Mouse (Mus musculus): ENCODE data around the gene Tnrc6a. TPM values are rescaled to one million over a fixed set of nuclear protein-coding genes. Genes with fewer than 3 reads are reported as not detected.

The Tnrc6a gene
- polyA plus RNA-seq, 1 experiment = 19.8 TPM

DNA sequence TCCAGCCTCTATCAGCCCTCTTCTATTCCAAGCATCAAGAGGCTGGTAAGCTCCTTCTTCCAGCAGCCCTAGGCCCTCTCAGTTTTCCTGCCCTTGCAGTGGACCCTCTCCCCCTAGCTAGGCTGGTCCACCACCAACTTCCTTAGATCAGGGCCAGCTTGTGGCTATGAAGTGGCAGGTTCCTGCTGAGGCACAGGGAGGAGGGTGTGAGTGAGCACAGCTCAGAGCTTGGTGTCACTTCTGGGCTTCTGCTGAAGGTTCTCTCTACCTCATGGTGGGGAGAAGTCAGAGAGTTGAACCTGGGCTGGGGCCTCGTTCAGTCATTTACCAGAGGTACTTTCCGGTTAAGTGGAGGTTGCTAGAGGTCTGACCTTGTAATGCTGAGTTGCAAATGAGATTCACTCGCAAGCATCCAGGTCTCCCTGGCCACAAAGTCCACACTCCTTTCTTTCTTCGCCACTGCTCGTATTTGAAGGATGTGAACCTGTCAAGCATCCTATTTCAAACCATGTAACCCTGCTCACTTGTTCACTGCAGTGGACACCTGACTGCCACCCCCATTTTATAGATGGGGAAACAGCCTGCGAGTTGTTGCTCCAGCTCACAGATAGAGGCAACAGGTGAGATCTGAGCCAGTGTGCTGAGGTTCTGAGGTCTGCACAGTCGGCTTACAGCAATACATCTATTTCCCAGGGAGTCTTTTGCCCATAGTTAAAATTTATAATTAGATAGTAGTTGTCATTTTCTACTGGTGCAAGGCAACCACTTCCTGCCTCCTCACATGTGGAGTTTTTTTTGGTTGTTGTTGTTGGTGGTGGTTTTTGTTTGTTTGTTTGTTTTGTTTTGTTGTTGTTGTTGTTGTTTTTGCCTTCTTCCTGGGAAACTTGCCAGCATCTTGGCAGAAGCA lies 94.0 kb downstream of the Tnrc6a start:
- H3K27ac ChIP-seq (replicated peaks; ENCODE audit: low read depth, low read length) = no peak overlapping the region
- H3K4me1 ChIP-seq (ENCODE audit: control insufficient read depth, insufficient read depth, insufficient read length, low read length) = peaks cover 4% of the 10 kb centered on the region
- H3K4me3 ChIP-seq (ENCODE audit: insufficient read depth, low read depth, low read length) = no peak overlapping the region

DNA sequence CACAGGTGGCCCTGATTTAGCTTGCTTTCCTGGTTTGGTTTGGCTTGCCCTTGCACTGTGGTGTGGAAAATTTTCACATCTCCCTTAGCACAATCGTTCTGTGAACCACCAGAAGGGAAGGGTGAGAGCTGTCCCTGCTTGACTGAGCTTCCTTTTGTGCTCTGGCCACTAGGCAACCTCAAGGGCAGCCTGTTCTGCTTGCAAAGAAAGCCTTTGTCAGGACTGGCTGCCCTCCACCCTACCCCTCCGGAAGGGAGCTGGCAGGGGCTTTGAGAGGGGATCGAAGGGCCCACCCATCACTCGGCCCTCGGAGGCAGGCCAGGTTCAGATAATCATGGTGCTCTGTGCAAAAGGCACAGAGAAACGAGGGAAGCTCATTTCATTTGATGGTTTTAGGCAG lies 94.9 kb downstream of the Tnrc6a start:
- H3K4me1 ChIP-seq (ENCODE audit: control insufficient read depth, insufficient read depth, insufficient read length, low read length) = peaks cover 4% of the 10 kb centered on the region
- no peak overlapping the region for H3K4me3 ChIP-seq (ENCODE audit: insufficient read depth, low read depth, low read length)
- no peak overlapping the region for H3K27ac ChIP-seq (replicated peaks; ENCODE audit: low read depth, low read length)

DNA sequence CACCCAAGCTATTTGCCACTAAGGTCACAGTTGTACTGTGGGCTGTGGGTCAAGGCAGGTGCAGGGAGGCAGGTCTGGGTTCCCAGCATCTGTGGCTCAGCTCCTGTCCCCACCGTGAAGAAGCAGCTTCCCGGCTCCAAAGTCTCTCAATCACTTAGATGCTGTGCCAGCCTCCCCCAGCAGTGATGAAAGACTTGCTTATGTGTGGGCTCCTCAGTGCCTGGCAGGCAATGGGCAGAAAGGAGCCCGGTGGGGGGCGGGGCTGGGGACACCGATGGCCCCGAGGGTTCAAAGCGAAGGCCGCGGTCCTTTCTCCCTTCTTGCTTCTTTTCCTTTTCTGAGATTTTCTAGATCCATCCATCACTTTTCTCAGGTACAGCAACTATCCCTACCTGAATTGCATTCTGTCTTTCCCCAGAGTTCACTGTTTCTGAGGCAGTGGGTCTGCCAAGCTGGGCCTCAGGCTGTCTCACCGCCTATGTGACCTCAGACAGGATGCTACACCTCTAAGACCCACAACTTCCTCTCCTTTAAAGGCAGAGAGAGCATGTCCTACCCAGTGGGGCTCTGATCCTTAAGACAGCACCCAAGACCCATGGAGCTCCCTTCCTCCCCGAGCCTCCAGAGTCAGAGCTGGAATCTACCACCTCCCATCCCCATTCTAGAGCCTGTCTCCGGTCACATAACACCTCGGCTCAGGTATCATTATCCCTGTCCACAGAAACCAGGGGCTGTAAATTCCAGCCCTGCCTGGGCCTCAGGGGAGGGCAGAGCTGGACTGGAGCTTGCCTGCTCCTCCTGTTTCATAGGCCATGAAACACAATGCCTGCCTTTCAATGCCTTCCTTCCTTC lies 96.3 kb downstream of the Tnrc6a start:
- Histone ChIP-seq H3K4me1 (ENCODE audit: control insufficient read depth, insufficient read depth, insufficient read length, low read length) (peaks cover 4% of the 10 kb centered on the region; the same call in 1 of the 2 replicates), H3K4me3 (ENCODE audit: insufficient read depth, low read depth, low read length) (no peak overlapping the region), H3K27ac (replicated peaks; ENCODE audit: low read depth, low read length) (no peak overlapping the region)

DNA sequence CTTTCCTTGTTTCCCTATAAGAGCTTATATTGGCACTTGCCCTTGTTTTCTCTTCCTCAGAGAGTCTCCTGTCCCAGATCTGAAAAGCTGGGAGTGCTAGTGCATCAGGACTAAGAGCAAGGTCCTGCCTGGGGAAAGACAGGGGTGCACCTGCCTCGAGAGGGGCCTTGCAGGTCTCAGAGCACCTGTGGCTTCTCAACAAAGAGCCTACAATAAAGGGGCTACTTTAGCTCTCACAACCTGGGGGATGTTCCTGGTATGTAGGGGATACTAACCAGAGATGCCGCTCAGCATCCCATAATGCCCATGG lies 96.9 kb downstream of the Tnrc6a start:
- Histone ChIP-seq H3K4me1 (ENCODE audit: control insufficient read depth, insufficient read depth, insufficient read length, low read length) (peaks cover 4% of the 10 kb centered on the region; the same call in 1 of the 2 replicates), H3K4me3 (ENCODE audit: insufficient read depth, low read depth, low read length) (no peak overlapping the region)

DNA sequence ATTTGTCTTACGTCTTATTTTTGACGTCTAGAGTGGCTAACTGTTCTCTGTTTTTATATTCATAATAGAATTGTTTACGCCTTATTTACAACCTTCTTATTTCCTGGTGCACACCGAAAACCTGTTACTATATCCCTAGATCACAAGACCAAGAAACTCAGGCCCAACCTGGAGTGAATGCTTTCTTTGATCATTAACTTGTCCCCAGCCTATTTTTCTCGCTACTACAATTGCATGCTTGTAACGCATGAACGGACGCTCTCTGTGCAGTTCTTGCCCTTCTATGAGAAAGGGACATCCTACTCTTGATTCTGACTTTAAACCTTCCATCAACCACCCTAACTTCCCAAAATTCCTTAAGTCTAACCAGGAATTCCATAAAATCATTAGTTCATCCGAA lies 100.4 kb downstream of the Tnrc6a start:
- Histone ChIP-seq H3K27ac (replicated peaks; ENCODE audit: low read depth, low read length) (no peak overlapping the region), H3K4me3 (ENCODE audit: insufficient read depth, low read depth, low read length) (no peak overlapping the region), H3K4me1 (ENCODE audit: control insufficient read depth, insufficient read depth, insufficient read length, low read length) (peaks cover 4% of the 10 kb centered on the region; the same call in 1 of the 2 replicates)

More for the DNA sequence above, 96.9 kb downstream of the Tnrc6a start:
- no peak overlapping the region for H3K27ac ChIP-seq (replicated peaks; ENCODE audit: low read depth, low read length)

DNA sequence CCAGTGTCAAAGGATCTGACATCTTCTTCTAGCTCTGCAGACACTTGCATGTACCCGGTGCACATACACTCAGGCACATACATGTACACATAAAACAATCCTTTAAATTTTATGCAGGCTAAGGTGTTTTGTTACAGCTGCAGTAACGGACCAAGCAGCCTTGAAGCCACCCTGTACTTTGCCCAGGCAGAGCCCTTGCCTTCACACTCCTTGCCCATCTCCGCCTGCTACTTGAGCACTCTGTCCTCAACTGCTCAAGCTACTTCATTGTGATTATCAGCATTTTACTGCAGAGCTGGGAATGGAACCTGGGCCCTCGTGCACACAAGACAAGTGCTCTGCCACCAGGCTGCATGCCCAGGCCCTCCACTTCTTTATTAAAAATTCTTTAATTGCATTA lies 101.5 kb downstream of the Tnrc6a start:
- Histone ChIP-seq H3K27ac (replicated peaks; ENCODE audit: low read depth, low read length) (no peak overlapping the region), H3K4me3 (ENCODE audit: insufficient read depth, low read depth, low read length) (no peak overlapping the region), H3K4me1 (ENCODE audit: control insufficient read depth, insufficient read depth, insufficient read length, low read length) (peaks cover 4% of the 10 kb centered on the region; the same call in 1 of the 2 replicates)

DNA sequence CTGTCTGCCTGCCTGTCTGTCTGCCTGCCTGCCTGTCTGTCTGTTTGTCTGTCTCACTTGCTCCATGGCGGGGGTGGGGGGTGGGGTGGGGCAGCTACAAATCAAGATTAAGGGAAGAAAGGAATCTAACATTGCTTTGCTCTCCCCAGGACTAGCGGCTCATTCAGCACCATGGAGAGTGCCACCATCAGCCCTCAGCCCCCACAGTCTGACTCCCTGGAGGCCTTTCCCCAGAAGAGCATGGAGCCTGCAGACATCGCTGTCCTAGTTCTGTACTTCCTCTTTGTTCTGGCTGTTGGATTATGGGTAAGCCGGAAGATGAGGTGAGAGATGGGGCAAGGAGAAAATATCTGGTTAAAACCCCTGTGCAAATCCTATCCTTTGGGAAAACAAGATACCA lies 111.8 kb downstream of the Tnrc6a start:
- Histone ChIP-seq H3K4me1 (ENCODE audit: control insufficient read depth, insufficient read depth, insufficient read length, low read length) (no peaks in the 10 kb centered on the region; the same call in 1 of the 2 replicates), H3K27ac (replicated peaks; ENCODE audit: low read depth, low read length) (no peak overlapping the region), H3K4me3 (ENCODE audit: insufficient read depth, low read depth, low read length) (no peak overlapping the region)

DNA sequence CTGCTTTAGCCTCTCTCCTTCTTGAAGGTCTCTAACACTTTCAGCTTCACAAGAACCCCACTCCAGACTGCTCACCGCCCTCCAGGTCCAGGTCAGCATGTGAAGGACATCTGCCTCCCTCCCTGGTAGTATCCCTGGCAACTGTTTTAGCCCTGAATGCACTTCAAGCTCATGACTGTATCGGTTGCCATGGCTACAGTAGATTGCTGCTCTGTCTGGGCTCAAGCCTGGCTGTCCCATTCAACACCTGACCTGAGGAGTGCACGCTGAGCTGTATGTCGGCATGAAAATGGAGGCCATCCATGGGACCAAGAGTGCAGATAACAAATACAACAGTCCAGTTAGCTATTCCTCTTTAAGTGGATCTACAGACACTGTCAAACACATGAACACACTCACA lies 114.9 kb downstream of the Tnrc6a start:
- H3K27ac ChIP-seq (replicated peaks; ENCODE audit: low read depth, low read length) = no peak overlapping the region
- H3K4me3 ChIP-seq (ENCODE audit: insufficient read depth, low read depth, low read length) = no peak overlapping the region
- H3K4me1 ChIP-seq (ENCODE audit: control insufficient read depth, insufficient read depth, insufficient read length, low read length) = no peaks in the 10 kb centered on the region; the same call in 1 of the 2 replicates

DNA sequence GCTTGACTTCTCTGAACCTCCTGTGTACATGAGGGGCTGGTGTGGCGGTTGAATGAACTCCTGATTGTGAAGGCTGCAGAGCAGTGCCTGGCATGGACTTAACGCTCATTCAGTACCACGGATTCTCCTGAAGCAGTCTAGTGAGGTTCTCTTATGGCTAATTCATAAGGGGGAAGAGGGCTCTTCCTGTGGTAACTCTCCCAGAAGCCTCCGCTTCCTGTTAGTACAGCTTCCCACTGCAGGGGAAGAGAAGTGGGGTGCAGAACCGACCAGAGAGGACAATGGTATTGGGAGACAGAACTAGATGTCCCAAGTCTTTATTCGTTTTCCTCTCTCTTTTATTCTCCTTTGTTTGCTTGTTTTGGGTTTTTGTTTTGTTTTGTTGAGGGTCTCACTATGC lies 116.4 kb downstream of the Tnrc6a start:
- H3K4me1 ChIP-seq (ENCODE audit: control insufficient read depth, insufficient read depth, insufficient read length, low read length) = no peaks in the 10 kb centered on the region; the same call in 1 of the 2 replicates
- no peak overlapping the region for H3K4me3 ChIP-seq (ENCODE audit: insufficient read depth, low read depth, low read length)

DNA sequence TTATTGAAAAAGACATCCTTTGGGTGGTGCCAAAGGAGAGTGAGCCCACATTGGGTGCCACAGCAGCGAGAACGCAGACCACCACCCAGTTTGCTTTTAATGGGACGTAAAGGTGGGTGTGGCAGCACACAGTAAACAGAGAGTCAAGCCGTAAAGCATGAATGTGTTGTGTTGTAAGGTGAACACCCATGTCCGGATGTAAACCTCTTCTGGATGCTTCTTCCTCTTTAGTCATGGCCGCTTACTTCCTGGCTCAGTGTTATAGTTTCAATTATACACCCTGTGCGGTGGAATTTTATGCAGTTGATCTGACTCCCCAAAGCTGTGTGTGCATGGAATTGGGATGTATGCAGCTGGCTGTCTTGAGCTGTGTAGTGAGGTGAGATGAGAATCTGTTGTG lies 118.6 kb downstream of the Tnrc6a start:
- Histone ChIP-seq H3K4me1 (ENCODE audit: control insufficient read depth, insufficient read depth, insufficient read length, low read length) (no peaks in the 10 kb centered on the region; the same call in 1 of the 2 replicates), H3K4me3 (ENCODE audit: insufficient read depth, low read depth, low read length) (no peak overlapping the region)

More for the DNA sequence above, 116.4 kb downstream of the Tnrc6a start:
- peak overlapping the region; percentile 45; the same call in 1 of the 2 replicates for H3K27ac ChIP-seq (replicated peaks; ENCODE audit: low read depth, low read length)

DNA sequence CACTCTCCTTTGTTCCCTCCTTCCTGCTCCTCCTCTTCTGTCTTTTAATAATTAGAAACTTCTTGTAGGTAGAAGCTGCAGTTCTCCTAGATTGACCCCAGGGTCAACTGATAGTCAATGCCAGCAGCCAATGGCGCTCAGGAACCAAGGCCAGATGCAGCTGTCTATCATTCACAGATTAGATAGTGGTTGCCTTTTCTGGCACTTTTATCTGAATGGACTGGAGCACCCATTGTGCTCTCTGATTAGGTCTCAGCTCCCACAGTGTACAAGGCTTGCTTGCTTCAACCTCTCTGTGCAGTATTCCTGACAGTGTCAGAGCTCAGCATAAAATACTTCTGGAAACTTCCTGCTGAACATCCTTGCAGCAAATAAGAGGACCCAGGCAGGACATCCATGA lies 121.1 kb downstream of the Tnrc6a start:
- Histone ChIP-seq H3K4me1 (ENCODE audit: control insufficient read depth, insufficient read depth, insufficient read length, low read length) (no peaks in the 10 kb centered on the region; the same call in 1 of the 2 replicates), H3K4me3 (ENCODE audit: insufficient read depth, low read depth, low read length) (no peak overlapping the region), H3K27ac (replicated peaks; ENCODE audit: low read depth, low read length) (no peak overlapping the region)

More for the DNA sequence above, 118.6 kb downstream of the Tnrc6a start:
- no peak overlapping the region for H3K27ac ChIP-seq (replicated peaks; ENCODE audit: low read depth, low read length)

Other genes with a start within 250 kb of the Tnrc6a start
- 18.3 and 30.6 TPM in 2 replicates for gene Rbbp6, start 158.2 kb upstream of the Tnrc6a start, polyA plus RNA-seq (2012; ENCODE audit: insufficient read depth, insufficient read length, missing spikeins)
- gene Slc5a11, start 90.9 kb downstream of the Tnrc6a start, polyA plus RNA-seq (2012; ENCODE audit: insufficient read depth, insufficient read length, missing spikeins) = not detected in 2 replicates
- 34.2 and 35.1 TPM in 2 replicates for gene Lcmt1, start 245.9 kb downstream of the Tnrc6a start, polyA plus RNA-seq (2012; ENCODE audit: insufficient read depth, insufficient read length, missing spikeins)
- gene Arhgap17, start 246.0 kb downstream of the Tnrc6a start, polyA plus RNA-seq (2012; ENCODE audit: insufficient read depth, insufficient read length, missing spikeins) = 6.8 and 8.6 TPM in 2 replicates